Mouse (Mus musculus): Measurements from ENCODE around the gene Arsb.

DNA sequence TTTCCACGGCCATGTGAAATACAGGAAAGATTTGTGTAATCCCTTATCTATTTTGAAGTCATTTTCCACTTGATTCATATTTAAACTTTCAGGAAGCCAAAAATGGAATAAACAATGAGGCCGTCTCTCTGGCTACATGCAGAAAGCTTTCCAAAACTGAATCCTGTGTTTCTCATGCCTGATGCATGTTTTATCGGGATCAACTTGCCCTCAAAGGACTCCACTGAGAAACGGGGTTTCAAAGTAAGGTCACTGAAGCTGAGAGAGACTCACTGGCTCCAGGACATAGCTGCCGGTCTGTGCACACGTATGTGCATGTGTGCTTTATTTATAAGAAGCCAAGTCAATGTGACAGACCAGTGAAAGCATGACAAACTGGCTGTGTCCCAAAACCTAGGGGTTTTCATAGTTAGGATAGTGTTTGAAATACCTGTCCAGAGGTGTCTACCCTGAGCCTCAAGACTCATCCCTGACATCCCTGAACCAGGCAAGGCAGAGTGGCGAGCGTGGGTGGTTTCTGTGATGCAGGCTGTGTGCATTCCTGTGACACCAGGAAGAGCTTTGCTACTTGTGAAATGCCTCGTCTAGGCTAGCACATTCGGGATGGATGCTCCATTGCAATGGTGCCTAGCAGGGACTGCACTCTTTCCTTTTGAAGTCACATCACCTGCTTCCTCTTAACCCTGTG lies 75.5 kb downstream of the Arsb start:
- no peak for TF ChIP-seq POLR2A (IDR thresholded peaks at IDR 0.05; ENCODE audit: insufficient read depth, low read depth, low read length)
- TF ChIP-seq CTCF (IDR thresholded peaks at IDR 0.05; ENCODE audit: insufficient read depth, low read depth, low read length), result no peak
